Mouse (Mus musculus) liver, postnatal 0 days (tissue): ENCODE data around the gene Cpeb3. TPM values are rescaled to one million over a fixed set of nuclear protein-coding genes. Genes with fewer than 3 reads are reported as not detected.
"Not testable (repeated sequence)": the region's sequence is repeated elsewhere in the genome, so short reads cannot be mapped to it uniquely, and the experiment has no call there.

Experiments used
- ATAC-seq: fragments of 200-750 bp; cut with Nextera tagmentation; 2 replicates; pipeline ENCODE4 v1.8.0; 2017; ENCODE audit warnings: mild to moderate bottlenecking, moderate library complexity
- DNase-seq: peaks from one replicate; pipeline ENCODE4 v3.0.0-alpha.2; 2016
- H3K27ac ChIP-seq: fragments of 300-500 bp; sonication (generic); 2 replicates; pipeline ENCODE4 v1.5.1; 2014; ENCODE audit warnings: antibody characterized with exemption, moderate library complexity, mild to moderate bottlenecking, low read depth
- H3K27me3 ChIP-seq: fragments of 300-500 bp; sonication (generic); 2 replicates; pipeline ENCODE4 v1.6.1; 2014; ENCODE audit warnings: low read length, control low read depth, mixed read lengths; ENCODE audit not compliant: insufficient read depth
- H3K36me3 ChIP-seq: fragments of 300-500 bp; sonication (generic); replicated peaks from 2 replicates; pipeline ENCODE4 v1.6.1; 2014; ENCODE audit warnings: mild to moderate bottlenecking, control low read depth, low read length, moderate library complexity, mixed read lengths; ENCODE audit not compliant: insufficient read depth
- H3K4me1 ChIP-seq: fragments of 300-500 bp; sonication (generic); 2 replicates; pipeline ENCODE4 v1.6.1; 2014; ENCODE audit warnings: antibody characterized with exemption, mild to moderate bottlenecking, control low read depth; ENCODE audit not compliant: insufficient read depth
- H3K4me2 ChIP-seq: fragments of 300-500 bp; sonication (generic); 2 replicates; pipeline ENCODE4 v1.6.1; 2014; ENCODE audit warnings: low read depth, mild to moderate bottlenecking, low read length, moderate library complexity, mixed read lengths
- H3K4me3 ChIP-seq: fragments of 300-500 bp; sonication (generic); 2 replicates; pipeline ENCODE4 v1.5.1; 2014; ENCODE audit warnings: low read depth, low read length
- H3K9ac ChIP-seq: fragments of 300-500 bp; sonication (generic); replicated peaks from 2 replicates; pipeline ENCODE4 v1.6.1; 2014; ENCODE audit warnings: mild to moderate bottlenecking, moderate library complexity
- H3K9me3 ChIP-seq: fragments of 300-500 bp; sonication (generic); 2 replicates; pipeline ENCODE4 v1.6.1; 2016; ENCODE audit warnings: mild to moderate bottlenecking, control low read depth, low read length, mixed read lengths
- CTCF ChIP-seq: sonication (generic); IDR thresholded peaks from 2 replicates; pipeline ENCODE4 v1.5.1; 2016; ENCODE audit warnings: antibody characterized with exemption, low read depth
- EP300 ChIP-seq: IDR thresholded peaks from 2 replicates; pipeline ENCODE4 v1.6.1; 2016; ENCODE audit warnings: antibody characterized with exemption, low read depth, mild to moderate bottlenecking
- WGBS: fragments of 180-500 bp; shearing (Covaris S2); extraction: QIAGEN DNeasy Blood & Tissue Kit; methylation state at CpG from one replicate; pipeline ENCODE4 v1.1.7; 2014; ENCODE audit not compliant: insufficient replicate concordance; 5-methylcytosine and 5-hydroxymethylcytosine counted together
- polyA plus RNA-seq: library from polyadenylated mRNA; unstranded; fragments of >200 nt; fragmentation: Nextera tagmentation; extraction: Ambion mirVana; gene quantifications from 2 replicates; pipeline ENCODE4 v1.2.1, GENCODE M21; 2015

The Cpeb3 gene
- polyA plus RNA-seq, 1 experiment from 2014 or later: 2.1 TPM

- Histone ChIP-seq H3K27me3 (no peaks in the 10 kb centered on the region), H3K9me3 (no peaks in the 10 kb centered on the region), H3K27ac (no peak overlapping the region), H3K4me1 (no peaks in the 10 kb centered on the region), H3K36me3 (no peaks in the 10 kb centered on the region), H3K4me3 (no peak overlapping the region), H3K9ac (no peak overlapping the region), H3K4me2 (no peak overlapping the region)
- ATAC-seq (no peak), DNase-seq (no peak)
- WGBS: 51% methylated on average over 4 of the region's 4 CpGs
- no peak for TF ChIP-seq CTCF
- no peak for TF ChIP-seq EP300
Measured at GRCm38 (mm10) chr19:37078064-37078463, 130.3 kb downstream of the Cpeb3 start.

GRCm38 (mm10) chr19:37077258-37077657 is 131.1 kb downstream of the Cpeb3 start:
- H3K36me3 ChIP-seq, H3K9ac ChIP-seq, H3K9me3 ChIP-seq, H3K4me1 ChIP-seq, H3K27ac ChIP-seq, ATAC-seq, DNase-seq, H3K4me3 ChIP-seq, H3K27me3 ChIP-seq, H3K4me2 ChIP-seq: not testable (repeated sequence)
- WGBS: 81% methylated on average over 4 of the region's 4 CpGs

GRCm38 (mm10) chr19:37076646-37077045 is 131.8 kb downstream of the Cpeb3 start:
- 83% methylated on average over 4 of the region's 4 CpGs for WGBS
- H3K9ac ChIP-seq: no peak overlapping the region
- no peak overlapping the region for H3K4me3 ChIP-seq
- no peak overlapping the region for H3K4me2 ChIP-seq
- no peak overlapping the region for H3K27ac ChIP-seq
- H3K36me3 ChIP-seq: no peaks in the 10 kb centered on the region
- TF ChIP-seq CTCF (no peak), EP300 (no peak)
- H3K9me3 ChIP-seq: no peaks in the 10 kb centered on the region
- H3K27me3 ChIP-seq: no peaks in the 10 kb centered on the region
- no peaks in the 10 kb centered on the region for H3K4me1 ChIP-seq
- DNase-seq (no peak), ATAC-seq (no peak)

- Histone ChIP-seq H3K9ac (no peak overlapping the region), H3K4me2 (no peak overlapping the region), H3K4me1 (no peaks in the 10 kb centered on the region), H3K27me3 (no peaks in the 10 kb centered on the region), H3K36me3 (no peaks in the 10 kb centered on the region), H3K4me3 (no peak overlapping the region), H3K9me3 (no peaks in the 10 kb centered on the region), H3K27ac (no peak overlapping the region)
- ATAC-seq: no peak
- 47% methylated on average over 2 of the region's 2 CpGs for WGBS
- TF ChIP-seq EP300 (no peak), CTCF (no peak)
- DNase-seq: no peak
Measured at GRCm38 (mm10) chr19:37076116-37076515, 132.3 kb downstream of the Cpeb3 start.

GRCm38 (mm10) chr19:37075690-37076089 is 132.7 kb downstream of the Cpeb3 start:
- ATAC-seq: no peak
- H3K9me3 ChIP-seq: no peaks in the 10 kb centered on the region
- WGBS: 79% methylated on average over 7 of the region's 7 CpGs

GRCm38 (mm10) chr19:37074726-37075125 is 133.7 kb downstream of the Cpeb3 start:
- DNase-seq (no peak), ATAC-seq (no peak)
- no peaks in the 10 kb centered on the region for H3K4me1 ChIP-seq
- no peak overlapping the region for H3K4me2 ChIP-seq
- H3K4me3 ChIP-seq: no peak overlapping the region
- no peak overlapping the region for H3K9ac ChIP-seq
- WGBS: 85% methylated on average over 5 of the region's 5 CpGs
- no peak overlapping the region for H3K27ac ChIP-seq
- no peaks in the 10 kb centered on the region for H3K36me3 ChIP-seq
- no peaks in the 10 kb centered on the region for H3K27me3 ChIP-seq
- TF ChIP-seq CTCF (no peak), EP300 (no peak)
- H3K9me3 ChIP-seq: no peaks in the 10 kb centered on the region

More at GRCm38 (mm10) chr19:37075690-37076089, 132.7 kb downstream of the Cpeb3 start:
- TF ChIP-seq CTCF: no peak
- TF ChIP-seq EP300: no peak
- Histone ChIP-seq H3K4me3 (no peak overlapping the region), H3K27ac (no peak overlapping the region), H3K4me2 (no peak overlapping the region), H3K4me1 (no peaks in the 10 kb centered on the region), H3K27me3 (no peaks in the 10 kb centered on the region), H3K9ac (no peak overlapping the region), H3K36me3 (no peaks in the 10 kb centered on the region)
- no peak for DNase-seq

GRCm38 (mm10) chr19:37074276-37074675 is 134.1 kb downstream of the Cpeb3 start:
- Histone ChIP-seq H3K27me3 (no peaks in the 10 kb centered on the region), H3K4me3 (no peak overlapping the region), H3K4me2 (no peak overlapping the region), H3K27ac (no peak overlapping the region), H3K4me1 (no peaks in the 10 kb centered on the region), H3K9ac (no peak overlapping the region), H3K9me3 (no peaks in the 10 kb centered on the region), H3K36me3 (no peaks in the 10 kb centered on the region)
- TF ChIP-seq CTCF (no peak), EP300 (no peak)
- ATAC-seq (no peak), DNase-seq (no peak)
- WGBS: 92% methylated on average over 3 of the region's 3 CpGs
